Mouse (Mus musculus): ENCODE data around the gene D230025D16Rik. TPM values are rescaled to one million over a fixed set of nuclear protein-coding genes. Genes with fewer than 3 reads are reported as not detected.

The D230025D16Rik gene
- polyA plus RNA-seq, 1 experiment from 2014 or later: 29.2 TPM

DNA sequence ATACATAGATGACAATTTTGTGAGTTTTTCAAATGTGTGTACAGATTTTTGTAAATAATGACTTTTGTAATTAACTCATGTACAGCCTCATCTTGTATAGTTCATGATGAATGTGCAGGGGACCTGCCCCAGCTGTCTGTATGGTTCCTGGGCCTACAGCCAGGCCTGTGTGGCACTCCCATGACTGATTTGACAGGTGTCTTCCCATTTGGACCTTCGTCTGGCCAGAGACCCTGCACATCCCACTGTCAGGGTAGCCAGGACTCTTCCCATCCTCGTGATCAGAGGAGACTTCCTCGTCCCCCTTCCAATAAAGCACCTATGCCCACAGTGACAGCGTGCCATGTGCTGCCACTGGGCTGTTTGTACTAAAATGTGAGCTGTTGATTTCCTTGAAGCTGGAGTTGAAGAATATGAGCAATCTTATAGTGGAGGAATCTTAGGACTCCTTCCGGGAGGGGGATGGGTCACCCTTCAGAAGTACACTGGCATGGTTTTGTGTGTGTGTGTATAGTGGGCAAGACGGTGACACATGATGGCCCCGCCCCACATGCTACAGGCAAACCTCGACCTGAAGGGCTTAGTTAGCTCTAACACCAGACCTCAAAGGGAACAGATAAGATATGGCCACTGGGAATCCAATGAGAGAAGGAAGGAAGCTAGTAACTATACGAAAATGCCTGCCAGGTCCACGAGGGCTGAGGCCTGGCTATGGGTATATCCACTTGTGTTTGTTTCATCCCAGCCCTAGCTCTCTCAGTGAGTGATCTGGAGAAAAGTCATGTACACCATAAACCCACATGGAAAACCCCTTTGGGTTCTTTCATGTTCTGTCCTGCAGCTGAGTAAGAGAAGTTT is 28.0 kb downstream of the D230025D16Rik start:
- no peak for ATAC-seq (ENCODE audit: low FRiP score, low read depth)
- 91% methylated on average over 10 of the region's 10 CpGs for WGBS
- H3K9me3 ChIP-seq: no peaks in the 10 kb centered on the region

DNA sequence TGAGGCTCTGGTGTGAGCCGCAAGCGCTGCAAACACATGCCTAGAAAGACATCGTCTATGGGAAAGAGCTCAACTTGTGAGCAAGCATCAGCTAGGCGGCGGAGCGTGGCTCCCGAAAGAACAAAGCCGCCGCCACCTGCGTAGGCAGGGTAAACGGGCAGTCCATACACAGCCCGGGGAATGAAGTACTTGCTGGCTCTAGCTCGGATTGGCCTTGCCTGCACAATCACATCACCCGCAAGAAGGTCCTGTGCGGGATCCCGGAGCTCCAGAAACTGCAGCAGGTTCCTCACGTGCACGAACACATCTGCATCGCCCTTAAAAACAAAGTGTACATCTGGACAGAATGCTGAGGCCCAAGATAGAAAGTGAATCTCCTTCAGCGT is 28.8 kb downstream of the D230025D16Rik start:
- Histone ChIP-seq H3K4me3 (peak overlapping the region; percentile 54), H3K27me3 (peaks cover 35% of the 10 kb centered on the region), H3K4me2 (peak overlapping the region; percentile 98), H3K36me3 (peaks cover 24% of the 10 kb centered on the region), H3K9ac (peak overlapping the region; percentile 8; the same call in 1 of the 2 replicates), H3K4me1 (replicated peaks) (peaks cover 21% of the 10 kb centered on the region), H3K9me3 (no peaks in the 10 kb centered on the region), H3K27ac (replicated peaks) (peak overlapping the region; percentile 63; the same call in 1 of the 2 replicates)
- 27% methylated on average over 20 of the region's 20 CpGs for WGBS
- peak; percentile 13; the same call in 1 of the 2 replicates for ATAC-seq (ENCODE audit: low FRiP score, low read depth)

More for the DNA sequence above, 28.0 kb downstream of the D230025D16Rik start:
- H3K4me1 ChIP-seq (replicated peaks): peaks cover 19% of the 10 kb centered on the region
- H3K36me3 ChIP-seq: peaks cover 27% of the 10 kb centered on the region
- peaks cover 27% of the 10 kb centered on the region for H3K27me3 ChIP-seq
- no peak overlapping the region for H3K4me2 ChIP-seq
- H3K4me3 ChIP-seq: no peak overlapping the region
- 0 out of 2 replicates have a peak overlapping the region, but pooled peaks have one; percentile 8 for H3K9ac ChIP-seq
- H3K27ac ChIP-seq (replicated peaks): no peak overlapping the region

DNA sequence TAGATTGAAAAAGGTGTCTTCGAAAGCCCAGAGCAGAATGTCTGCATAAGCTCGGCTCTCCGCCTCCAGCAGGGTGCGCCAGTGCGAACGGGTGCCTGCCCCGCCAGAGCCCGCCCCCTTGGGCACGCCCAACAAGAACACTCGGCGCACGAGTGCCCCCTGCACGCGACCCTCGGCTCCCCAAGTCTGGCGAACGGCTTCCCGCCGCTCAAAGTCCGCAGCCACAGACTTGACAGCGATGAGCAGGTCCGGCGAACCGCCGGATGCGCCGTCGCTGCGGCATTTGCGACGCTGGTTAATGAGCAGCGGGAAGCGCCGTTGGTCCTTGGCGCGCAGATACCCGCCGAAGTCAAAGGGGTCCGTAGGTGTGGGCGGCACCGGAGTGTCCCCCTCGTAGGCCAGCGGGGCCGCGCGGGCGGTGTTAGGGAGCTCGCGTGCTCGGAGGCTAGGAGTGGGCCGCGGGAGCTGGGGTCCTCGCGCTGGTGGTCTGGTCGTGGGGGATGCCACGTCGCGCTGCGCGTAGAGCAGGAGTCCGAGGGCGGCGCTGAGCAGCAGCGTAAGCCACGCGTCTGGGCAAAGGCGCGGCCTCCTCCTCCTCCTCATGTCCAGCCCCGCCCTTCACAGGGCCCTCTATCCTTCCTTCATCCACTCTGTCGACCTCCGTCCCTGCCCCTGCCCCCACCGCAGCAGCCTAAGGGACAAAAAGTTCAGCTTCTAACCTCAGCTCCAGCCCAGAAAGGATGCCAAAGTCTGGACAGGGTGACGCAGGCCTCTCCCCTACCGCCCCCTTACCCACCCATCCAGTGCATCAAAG is 29.4 kb downstream of the D230025D16Rik start:
- under 1% methylated on average over 68 of the region's 74 CpGs for WGBS
- H3K36me3 ChIP-seq: peaks cover 19% of the 10 kb centered on the region
- H3K27me3 ChIP-seq: peaks cover 41% of the 10 kb centered on the region
- peak overlapping the region; percentile 98 for H3K4me2 ChIP-seq
- H3K9me3 ChIP-seq: no peaks in the 10 kb centered on the region
- H3K9ac ChIP-seq: peak overlapping the region; percentile 60
- ATAC-seq (ENCODE audit: low FRiP score, low read depth): peak; percentile 75
- H3K4me1 ChIP-seq (replicated peaks): peaks cover 27% of the 10 kb centered on the region
- peak overlapping the region; percentile 54 for H3K4me3 ChIP-seq
- peak overlapping the region; percentile 63 for H3K27ac ChIP-seq (replicated peaks)

DNA sequence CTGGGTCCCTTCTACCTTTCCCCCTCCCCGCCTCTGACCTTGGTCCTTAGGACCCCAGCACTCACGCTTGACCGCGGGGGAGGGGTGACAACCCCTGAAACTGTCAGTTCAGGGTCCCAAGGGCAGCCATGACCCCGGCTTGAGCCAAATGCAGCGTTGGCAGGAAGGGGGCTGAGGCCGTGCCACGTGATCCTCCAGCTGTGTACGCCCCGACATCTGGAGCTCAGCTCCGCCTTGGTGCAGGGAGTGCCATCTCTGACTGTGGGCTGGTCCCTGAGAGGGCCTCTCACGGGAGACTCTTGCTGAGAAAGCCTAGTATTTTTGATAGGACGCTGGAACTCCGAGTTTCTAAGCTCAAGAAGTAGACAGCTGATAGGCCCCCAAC is 30.0 kb downstream of the D230025D16Rik start, which contains the start of gene B3gnt9:
B3gnt9 (minus strand) TSS at position 188 of the 385 bp plus-strand sequence.
- 6% methylated on average over 14 of the region's 14 CpGs for WGBS
- H3K4me2 ChIP-seq: peak within 1 kb of the TSS; percentile 98
- peak within 1 kb of the TSS; percentile 63 for H3K27ac ChIP-seq (replicated peaks)
- peak within 1 kb of the TSS; percentile 54 for H3K4me3 ChIP-seq
- no peaks in the 10 kb centered on the region for H3K9me3 ChIP-seq
- peak; percentile 31; the same call in 1 of the 2 replicates for ATAC-seq (ENCODE audit: low FRiP score, low read depth)
- H3K27me3 ChIP-seq: peaks cover 47% of the 10 kb centered on the region
- peaks cover 13% of the 10 kb centered on the region for H3K36me3 ChIP-seq
- H3K4me1 ChIP-seq (replicated peaks): peaks cover 33% of the 10 kb centered on the region
- H3K9ac ChIP-seq: peak within 1 kb of the TSS; percentile 60

DNA sequence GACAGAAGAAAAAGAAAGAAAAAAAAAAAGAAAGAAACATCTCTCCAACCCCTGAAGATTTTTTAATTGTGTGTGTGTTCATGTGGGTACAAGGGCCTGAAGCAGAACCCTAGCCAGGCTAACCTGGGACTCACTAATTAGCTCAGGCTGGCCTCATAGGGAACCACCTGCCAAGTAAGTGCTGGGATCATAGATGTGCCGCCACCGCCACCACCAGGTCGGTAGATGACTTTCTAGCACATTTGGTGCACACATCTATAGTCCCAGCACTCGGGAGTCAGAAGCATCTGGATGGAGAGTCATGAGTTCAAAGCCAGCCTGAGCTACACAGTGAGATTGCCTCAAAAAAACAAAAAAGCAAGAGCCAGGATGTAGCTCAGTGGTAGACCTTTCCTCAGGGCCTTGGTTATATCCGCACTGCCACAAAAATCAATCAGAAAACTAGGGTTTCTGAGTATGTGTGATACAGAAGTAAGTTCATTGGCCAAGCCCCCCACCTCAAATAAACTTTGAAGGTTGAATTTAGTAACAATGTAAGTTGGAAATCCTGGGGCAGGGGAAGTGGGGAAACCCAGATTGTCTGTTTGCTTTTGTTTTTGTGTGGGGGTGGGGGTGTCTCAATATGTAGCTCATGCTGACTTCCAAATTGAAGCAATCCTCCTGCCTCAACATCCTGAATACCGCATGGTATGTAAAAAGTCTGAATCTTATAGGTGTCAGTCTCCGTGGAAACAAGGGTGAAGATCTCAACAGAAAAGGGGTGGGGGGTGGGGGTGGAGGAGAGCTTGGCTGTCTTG is 32.6 kb downstream of the D230025D16Rik start:
- H3K27ac ChIP-seq (replicated peaks): no peak overlapping the region
- peaks cover 69% of the 10 kb centered on the region for H3K27me3 ChIP-seq
- ATAC-seq (ENCODE audit: low FRiP score, low read depth): no peak
- H3K9me3 ChIP-seq: no peaks in the 10 kb centered on the region
- 74% methylated on average over 7 of the region's 7 CpGs for WGBS
- peaks cover 36% of the 10 kb centered on the region for H3K4me1 ChIP-seq (replicated peaks)
- no peak overlapping the region for H3K9ac ChIP-seq
- no peak overlapping the region for H3K4me3 ChIP-seq
- H3K4me2 ChIP-seq: no peak overlapping the region
- no peaks in the 10 kb centered on the region for H3K36me3 ChIP-seq

DNA sequence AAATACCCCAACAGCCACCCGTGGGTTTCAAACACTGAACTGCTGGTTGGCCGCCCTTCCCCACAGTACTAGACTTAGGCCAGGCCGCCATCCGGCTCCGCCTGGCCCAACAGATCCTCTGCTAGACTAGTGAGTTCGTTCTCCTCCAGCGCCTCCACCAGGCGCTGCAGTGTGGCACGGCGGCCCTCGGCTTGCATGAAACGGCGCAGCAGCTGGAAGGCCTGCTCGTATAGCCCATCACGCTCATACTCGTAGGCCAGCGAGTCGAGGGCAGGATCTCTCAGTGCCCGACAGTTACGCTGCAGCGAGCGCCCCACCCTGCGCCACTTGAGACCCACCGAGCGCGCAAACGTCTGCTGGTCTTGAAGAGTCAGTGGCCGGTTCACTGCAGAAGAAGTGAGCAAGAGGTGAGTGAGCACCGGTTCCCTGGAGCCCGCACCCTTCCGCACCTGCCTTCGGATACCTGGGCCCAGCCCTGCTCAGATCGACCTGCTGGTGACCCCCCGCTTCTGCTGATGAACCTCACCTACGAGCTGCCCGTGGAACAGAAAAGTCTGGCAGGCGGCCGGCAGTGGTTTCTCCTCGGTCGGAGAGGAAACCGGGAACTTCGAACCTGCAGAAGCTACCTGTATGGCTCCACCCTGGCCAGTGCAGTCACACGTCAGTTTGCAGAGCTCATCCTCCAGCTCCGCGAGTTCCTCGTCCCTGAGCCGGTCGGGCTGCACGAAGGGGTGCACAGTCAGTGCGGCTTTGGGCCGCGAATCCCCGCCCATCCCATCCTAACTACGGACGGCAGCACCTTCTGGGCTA is 34.2 kb downstream of the D230025D16Rik start:
- ATAC-seq (ENCODE audit: low FRiP score, low read depth): peak; percentile 43; the same call in 1 of the 2 replicates
- H3K9me3 ChIP-seq: no peaks in the 10 kb centered on the region
- H3K4me1 ChIP-seq (replicated peaks): peaks cover 31% of the 10 kb centered on the region
- H3K36me3 ChIP-seq: no peaks in the 10 kb centered on the region
- H3K9ac ChIP-seq: peak overlapping the region; percentile 27; the same call in 1 of the 2 replicates
- no peak overlapping the region for H3K27ac ChIP-seq (replicated peaks)
- peaks cover 82% of the 10 kb centered on the region for H3K27me3 ChIP-seq
- H3K4me3 ChIP-seq: peak overlapping the region; percentile 38
- WGBS: under 1% methylated on average over 55 of the region's 55 CpGs
- H3K4me2 ChIP-seq: peak overlapping the region; percentile 84

DNA sequence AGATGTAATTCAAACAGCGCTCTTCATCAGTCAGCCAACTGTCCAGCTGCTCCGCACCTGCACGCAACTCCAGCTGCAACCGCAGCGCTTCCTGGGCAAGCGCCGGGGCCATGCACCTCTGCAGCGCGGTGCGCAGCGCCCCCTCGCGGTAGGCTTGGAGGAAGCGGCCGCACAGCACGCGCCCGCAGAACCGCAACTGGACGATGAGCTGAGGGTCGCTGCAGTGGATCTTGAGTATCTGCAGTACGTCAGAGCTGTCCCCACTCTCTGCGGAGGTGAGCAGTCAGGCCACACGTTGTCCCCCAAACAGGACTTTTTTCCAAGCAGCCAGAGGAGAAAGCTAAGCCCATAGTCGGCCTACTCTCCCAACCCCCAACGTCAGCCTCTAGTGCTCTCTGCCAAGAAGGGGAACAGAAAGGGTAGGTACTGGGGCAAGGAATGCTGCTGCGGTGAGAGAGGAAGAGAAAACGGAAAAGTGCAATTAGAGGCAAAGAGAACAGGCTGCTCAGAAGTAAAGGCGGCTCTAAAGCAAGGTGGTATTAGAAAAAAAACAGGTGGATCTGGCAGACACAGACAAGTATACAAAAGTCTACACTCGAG is 34.9 kb downstream of the D230025D16Rik start:
- peak overlapping the region; percentile 27; the same call in 1 of the 2 replicates for H3K9ac ChIP-seq
- H3K27ac ChIP-seq (replicated peaks): no peak overlapping the region
- peaks cover 86% of the 10 kb centered on the region for H3K27me3 ChIP-seq
- no peaks in the 10 kb centered on the region for H3K36me3 ChIP-seq
- H3K4me1 ChIP-seq (replicated peaks): peaks cover 32% of the 10 kb centered on the region
- ATAC-seq (ENCODE audit: low FRiP score, low read depth): peak; percentile 59
- peak overlapping the region; percentile 38 for H3K4me3 ChIP-seq
- no peaks in the 10 kb centered on the region for H3K9me3 ChIP-seq
- peak overlapping the region; percentile 84 for H3K4me2 ChIP-seq
- WGBS: 4% methylated on average over 30 of the region's 30 CpGs

DNA sequence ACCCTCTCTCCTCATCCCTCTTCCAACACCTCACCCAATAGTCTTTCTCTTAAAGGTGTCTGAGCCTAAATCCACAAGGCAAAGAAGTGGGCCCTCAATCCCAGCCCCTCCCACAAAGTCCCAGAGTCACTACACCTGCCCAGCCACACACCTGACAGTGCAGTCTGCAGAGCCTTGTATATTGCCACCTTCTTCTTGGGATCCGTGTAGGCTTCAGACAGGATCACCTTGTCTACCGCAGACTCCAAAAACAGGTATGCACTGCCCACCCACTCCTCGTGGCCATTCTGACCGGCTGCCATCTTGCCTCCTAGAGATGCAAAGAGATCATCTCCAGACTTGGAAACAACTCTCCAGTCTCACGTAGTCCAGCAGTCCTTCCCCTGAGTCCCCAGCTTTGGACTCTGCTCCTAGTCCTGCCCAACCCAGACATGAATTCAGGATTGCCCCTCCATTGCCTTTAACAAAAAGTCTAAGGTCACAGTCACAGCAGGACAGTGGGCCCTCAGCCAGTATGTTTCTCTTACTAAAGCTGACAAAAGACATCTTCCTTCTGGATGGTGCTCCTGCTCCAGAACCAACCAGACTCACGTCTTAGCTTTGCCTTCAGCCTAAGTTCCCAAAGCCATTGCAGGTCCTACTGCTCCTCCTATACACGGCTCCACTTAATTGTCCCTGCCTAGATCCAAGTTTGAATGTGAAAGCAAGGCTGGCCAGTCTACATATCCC is 35.6 kb downstream of the D230025D16Rik start:
- Histone ChIP-seq H3K4me1 (replicated peaks) (peaks cover 30% of the 10 kb centered on the region), H3K4me3 (no peak overlapping the region), H3K4me2 (no peak overlapping the region), H3K9me3 (no peaks in the 10 kb centered on the region), H3K36me3 (no peaks in the 10 kb centered on the region), H3K9ac (no peak overlapping the region), H3K27me3 (peaks cover 86% of the 10 kb centered on the region), H3K27ac (replicated peaks) (no peak overlapping the region)
- ATAC-seq (ENCODE audit: low FRiP score, low read depth): no peak
- WGBS: 66% methylated on average over 7 of the region's 7 CpGs

DNA sequence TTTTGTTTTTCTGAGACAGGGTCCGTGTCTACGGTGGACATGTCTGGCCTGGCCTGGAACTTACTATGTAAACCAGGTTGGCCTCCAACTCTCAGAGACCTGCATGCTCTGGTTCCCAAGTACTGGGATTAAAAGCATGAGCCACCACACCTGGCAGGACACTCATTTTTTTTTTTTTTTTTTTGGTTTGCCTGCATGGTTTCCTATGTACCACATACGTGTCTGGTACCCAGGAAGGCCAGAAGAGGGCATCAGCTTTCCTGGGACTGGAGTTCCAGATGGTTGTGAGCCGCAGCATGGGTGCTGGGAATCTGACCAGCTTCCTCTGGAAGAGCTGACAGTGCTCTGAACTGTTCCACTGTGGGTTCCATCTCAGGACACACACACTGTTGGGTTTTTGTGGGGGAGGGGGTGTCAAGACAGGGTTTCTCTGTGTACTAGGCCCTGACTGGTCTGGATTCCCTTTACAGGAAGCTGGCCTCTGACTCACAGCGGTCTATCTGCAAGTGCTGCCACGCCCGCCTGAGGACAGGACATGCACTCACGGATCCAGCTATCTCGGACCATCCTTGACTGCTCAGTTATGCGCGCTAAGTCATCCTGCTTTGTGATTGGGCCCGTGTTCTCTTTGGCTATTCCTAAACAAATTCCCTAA is 36.5 kb downstream of the D230025D16Rik start:
- no peak for ATAC-seq (ENCODE audit: low FRiP score, low read depth)
- Histone ChIP-seq H3K4me3 (no peak overlapping the region), H3K4me1 (replicated peaks) (peaks cover 30% of the 10 kb centered on the region), H3K9me3 (no peaks in the 10 kb centered on the region), H3K27me3 (peaks cover 86% of the 10 kb centered on the region), H3K27ac (replicated peaks) (no peak overlapping the region), H3K36me3 (no peaks in the 10 kb centered on the region), H3K4me2 (no peak overlapping the region), H3K9ac (no peak overlapping the region)
- WGBS: 88% methylated on average over 12 of the region's 12 CpGs

Measured in hindbrain, embryonic 15.5 days (tissue).